Mouse (Mus musculus): Measurements from ENCODE around the gene Nckap1. TPM values are rescaled to one million over a fixed set of nuclear protein-coding genes. Genes with fewer than 3 reads are reported as not detected.

The Nckap1 gene
- polyA plus RNA-seq, 1 experiment = 4.7 TPM

DNA sequence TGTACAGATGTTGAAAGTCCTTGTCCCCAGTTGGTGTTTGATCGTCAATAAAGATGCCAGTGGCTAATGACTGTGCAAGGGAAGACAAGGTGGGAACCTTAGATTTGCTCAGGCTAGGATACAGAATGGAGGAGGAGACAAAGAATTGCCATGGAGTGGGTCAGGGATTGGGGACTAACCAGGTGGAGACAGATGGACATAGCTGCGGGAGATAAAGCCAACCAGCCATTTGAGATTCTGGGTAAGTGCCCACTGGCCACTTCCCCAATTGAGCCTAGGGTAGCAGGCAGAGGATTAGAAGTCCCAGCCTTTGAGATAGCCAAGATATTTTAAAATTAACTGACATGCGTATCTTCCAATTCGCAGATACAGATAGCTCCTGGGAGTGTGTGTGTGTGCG, 96.2 kb downstream of the Nckap1 start:
- no peaks in the 10 kb centered on the region for H3K4me1 ChIP-seq (ENCODE audit: control insufficient read depth, insufficient read depth, insufficient read length)
- WGBS = 93% methylated on average over 5 of the region's 5 CpGs
- H3K4me3 ChIP-seq (ENCODE audit: extremely low read depth, insufficient read depth, insufficient read length) = no peak overlapping the region
- no peak for DNase-seq (ENCODE audit: low read depth in 1 of 2, low spot score in 2 of 2)
- TF ChIP-seq CTCF (IDR thresholded peaks at IDR 0.05; ENCODE audit: extremely low read depth, insufficient read depth, insufficient read length, insufficient replicate concordance) (no peak), POLR2A (IDR thresholded peaks at IDR 0.05; ENCODE audit: low read depth, low read length) (no peak)
- no peak overlapping the region for H3K27ac ChIP-seq (ENCODE audit: insufficient read depth, low read length)
- no peaks in the 10 kb centered on the region for H3K27me3 ChIP-seq (ENCODE audit: control insufficient read depth, insufficient read depth, low read length)
- no peaks in the 10 kb centered on the region for H3K36me3 ChIP-seq (ENCODE audit: control insufficient read depth, insufficient read depth, low read length)

DNA sequence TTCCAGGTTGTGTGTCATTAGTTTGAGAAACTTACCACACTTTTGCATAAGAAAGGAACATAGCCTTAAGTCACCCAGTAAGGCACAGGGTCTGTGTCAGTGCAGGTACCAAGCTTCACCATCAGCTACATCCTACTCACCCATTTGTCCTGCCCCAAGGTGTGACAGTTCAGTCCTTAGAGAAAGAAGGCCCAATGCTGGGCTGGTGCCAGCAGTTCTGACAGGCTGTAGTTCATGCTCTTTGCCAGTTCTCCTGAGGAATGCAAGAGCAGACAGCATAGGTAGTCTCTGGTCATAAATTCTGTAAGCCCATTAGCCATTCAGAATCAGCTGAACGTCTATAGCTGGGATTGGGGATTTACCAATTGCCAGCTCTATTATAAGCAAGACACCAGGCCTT, 105.3 kb downstream of the Nckap1 start:
- TF ChIP-seq POLR2A (IDR thresholded peaks at IDR 0.05; ENCODE audit: low read depth, low read length) = no peak
- TF ChIP-seq CTCF (IDR thresholded peaks at IDR 0.05; ENCODE audit: extremely low read depth, insufficient read depth, insufficient read length, insufficient replicate concordance) = no peak
- Histone ChIP-seq H3K36me3 (ENCODE audit: control insufficient read depth, insufficient read depth, low read length) (no peaks in the 10 kb centered on the region), H3K4me3 (ENCODE audit: extremely low read depth, insufficient read depth, insufficient read length) (no peak overlapping the region), H3K27me3 (ENCODE audit: control insufficient read depth, insufficient read depth, low read length) (no peaks in the 10 kb centered on the region), H3K27ac (ENCODE audit: insufficient read depth, low read length) (no peak overlapping the region), H3K4me1 (ENCODE audit: control insufficient read depth, insufficient read depth, insufficient read length) (no peaks in the 10 kb centered on the region)
- DNase-seq (ENCODE audit: low read depth in 1 of 2, low spot score in 2 of 2) = no peak
- 91% methylated on average over 1 of the region's 1 CpGs for WGBS

DNA sequence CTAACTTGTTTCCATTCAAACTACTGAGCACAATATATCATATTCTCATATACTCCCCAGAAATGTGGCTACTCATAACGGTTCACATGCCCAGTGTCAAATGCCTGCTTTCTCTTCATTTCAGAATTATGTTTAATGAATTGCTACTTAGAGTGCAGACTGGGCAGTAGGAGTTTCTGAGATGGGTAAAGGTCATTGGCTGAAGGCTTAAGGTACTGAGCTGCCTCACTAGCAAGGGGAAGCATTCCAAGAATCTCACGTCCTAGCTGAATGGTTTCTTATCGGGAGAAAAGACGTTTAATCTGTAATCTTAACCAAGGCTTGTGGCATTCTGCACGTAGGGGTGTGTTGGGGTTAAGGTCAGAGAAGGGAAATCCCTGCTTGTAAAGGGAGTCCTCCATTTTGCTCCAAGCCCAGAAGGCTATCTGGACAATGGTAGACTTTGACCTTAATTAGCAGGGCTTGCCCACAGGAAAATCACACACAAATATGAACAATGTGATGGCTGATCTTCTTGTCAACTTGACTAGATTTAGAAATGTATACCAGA, 106.9 kb downstream of the Nckap1 start:
- Histone ChIP-seq H3K36me3 (ENCODE audit: control insufficient read depth, insufficient read depth, low read length) (no peaks in the 10 kb centered on the region), H3K4me1 (ENCODE audit: control insufficient read depth, insufficient read depth, insufficient read length) (no peaks in the 10 kb centered on the region), H3K27me3 (ENCODE audit: control insufficient read depth, insufficient read depth, low read length) (no peaks in the 10 kb centered on the region), H3K4me3 (ENCODE audit: extremely low read depth, insufficient read depth, insufficient read length) (no peak overlapping the region), H3K27ac (ENCODE audit: insufficient read depth, low read length) (no peak overlapping the region)
- TF ChIP-seq CTCF (IDR thresholded peaks at IDR 0.05; ENCODE audit: extremely low read depth, insufficient read depth, insufficient read length, insufficient replicate concordance) = no peak
- no peak for TF ChIP-seq POLR2A (IDR thresholded peaks at IDR 0.05; ENCODE audit: low read depth, low read length)
- WGBS = 81% methylated on average over 5 of the region's 5 CpGs
- DNase-seq (ENCODE audit: low read depth in 1 of 2, low spot score in 2 of 2) = no peak

DNA sequence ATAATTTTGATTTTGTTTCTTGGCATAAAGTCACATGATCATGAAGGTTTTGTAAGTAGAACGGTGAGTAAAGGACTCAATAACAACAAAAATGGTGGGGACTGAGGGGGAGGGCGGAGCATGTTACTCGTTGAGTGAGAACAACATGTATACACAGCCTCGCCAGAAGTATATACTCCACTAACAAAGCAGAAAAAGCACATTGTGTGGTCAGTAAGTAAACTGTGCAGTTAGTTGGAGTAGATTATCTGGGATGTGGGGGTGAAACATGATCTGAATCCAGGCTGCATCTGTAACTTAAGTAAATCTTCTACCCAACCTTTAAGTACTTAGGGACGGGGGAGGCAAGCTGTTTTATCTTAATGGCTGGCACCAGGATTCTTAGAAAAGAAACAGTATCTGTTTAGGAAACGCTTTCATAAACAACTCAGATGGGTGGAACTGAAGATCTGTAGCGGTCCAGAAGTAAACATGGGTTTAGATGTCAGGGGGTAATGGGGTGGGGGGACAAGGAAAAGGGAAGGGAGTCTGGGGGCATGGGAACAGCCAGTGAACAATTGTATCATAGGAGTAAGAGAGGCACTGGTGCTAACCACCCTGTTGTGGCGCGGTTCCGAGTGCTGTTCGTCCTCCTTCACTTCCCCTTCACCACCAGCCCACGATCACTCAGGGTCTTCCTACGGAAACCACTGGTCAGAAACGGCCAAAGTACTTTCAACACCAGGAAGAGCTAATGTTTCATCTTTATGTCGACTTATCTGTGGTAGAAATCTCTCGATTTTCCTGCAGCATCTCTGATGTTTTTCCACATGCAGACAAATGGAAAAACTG, 115.0 kb downstream of the Nckap1 start:
- Histone ChIP-seq H3K27ac (ENCODE audit: insufficient read depth, low read length) (no peak overlapping the region), H3K4me1 (ENCODE audit: control insufficient read depth, insufficient read depth, insufficient read length) (no peaks in the 10 kb centered on the region), H3K36me3 (ENCODE audit: control insufficient read depth, insufficient read depth, low read length) (no peaks in the 10 kb centered on the region), H3K4me3 (ENCODE audit: extremely low read depth, insufficient read depth, insufficient read length) (no peak overlapping the region), H3K27me3 (ENCODE audit: control insufficient read depth, insufficient read depth, low read length) (no peaks in the 10 kb centered on the region)
- no peak for DNase-seq (ENCODE audit: low read depth in 1 of 2, low spot score in 2 of 2)
- TF ChIP-seq POLR2A (IDR thresholded peaks at IDR 0.05; ENCODE audit: low read depth, low read length) (no peak), CTCF (IDR thresholded peaks at IDR 0.05; ENCODE audit: extremely low read depth, insufficient read depth, insufficient read length, insufficient replicate concordance) (no peak)
- 50% methylated on average over 16 of the region's 16 CpGs for WGBS

DNA sequence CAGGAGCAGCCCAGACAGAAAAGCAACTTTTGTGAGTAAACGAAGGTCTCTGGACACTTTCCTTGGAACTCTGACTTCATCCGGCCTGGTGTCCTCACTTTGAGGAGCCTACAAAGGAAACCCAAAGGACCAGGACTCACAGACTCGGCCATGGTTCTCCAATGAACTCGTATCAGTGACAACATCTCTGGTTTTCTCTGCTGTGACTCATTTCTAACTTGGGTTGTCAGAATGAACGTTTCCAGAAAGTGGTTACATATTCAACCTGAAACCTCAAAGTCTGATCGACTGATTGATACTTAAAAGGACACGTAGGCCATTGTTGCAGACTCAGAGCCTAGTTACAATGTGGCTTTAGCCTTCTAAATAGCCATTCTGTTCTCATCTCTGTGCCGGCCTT, 119.4 kb downstream of the Nckap1 start:
- Histone ChIP-seq H3K27me3 (ENCODE audit: control insufficient read depth, insufficient read depth, low read length) (no peaks in the 10 kb centered on the region), H3K27ac (ENCODE audit: insufficient read depth, low read length) (no peak overlapping the region), H3K36me3 (ENCODE audit: control insufficient read depth, insufficient read depth, low read length) (no peaks in the 10 kb centered on the region), H3K4me1 (ENCODE audit: control insufficient read depth, insufficient read depth, insufficient read length) (no peaks in the 10 kb centered on the region), H3K4me3 (ENCODE audit: extremely low read depth, insufficient read depth, insufficient read length) (no peak overlapping the region)
- 66% methylated on average over 8 of the region's 8 CpGs for WGBS
- DNase-seq (ENCODE audit: low read depth in 1 of 2, low spot score in 2 of 2) = no peak
- TF ChIP-seq CTCF (IDR thresholded peaks at IDR 0.05; ENCODE audit: extremely low read depth, insufficient read depth, insufficient read length, insufficient replicate concordance) (no peak), POLR2A (IDR thresholded peaks at IDR 0.05; ENCODE audit: low read depth, low read length) (no peak)

Other genes starting within 250 kb of the Nckap1 start
- 8.9 and 13.6 TPM in 2 replicates for gene Frzb, start 133.8 kb downstream of the Nckap1 start, polyA plus RNA-seq (2012; rRNA removed)
- 1.9 and 2.2 TPM in 2 replicates for gene Dusp19, start 35.7 kb upstream of the Nckap1 start, polyA plus RNA-seq (2012; rRNA removed)
- 15.2 and 15.6 TPM in 2 replicates for gene Nup35, start 35.9 kb upstream of the Nckap1 start, polyA plus RNA-seq (2012; rRNA removed)

All from spleen, adult 2 months (tissue).